Mouse (Mus musculus): ENCODE measurements at regions not wholly inside any gene's neighbourhood (a gene's known extent, or its start where the extent isn't known, plus 50 kb on each side); places are given as distances from the start of the nearest gene placed in this dataset.
A peak's percentile ranks its signal among the peaks of the same experiment; 100 is the strongest.

DNA sequence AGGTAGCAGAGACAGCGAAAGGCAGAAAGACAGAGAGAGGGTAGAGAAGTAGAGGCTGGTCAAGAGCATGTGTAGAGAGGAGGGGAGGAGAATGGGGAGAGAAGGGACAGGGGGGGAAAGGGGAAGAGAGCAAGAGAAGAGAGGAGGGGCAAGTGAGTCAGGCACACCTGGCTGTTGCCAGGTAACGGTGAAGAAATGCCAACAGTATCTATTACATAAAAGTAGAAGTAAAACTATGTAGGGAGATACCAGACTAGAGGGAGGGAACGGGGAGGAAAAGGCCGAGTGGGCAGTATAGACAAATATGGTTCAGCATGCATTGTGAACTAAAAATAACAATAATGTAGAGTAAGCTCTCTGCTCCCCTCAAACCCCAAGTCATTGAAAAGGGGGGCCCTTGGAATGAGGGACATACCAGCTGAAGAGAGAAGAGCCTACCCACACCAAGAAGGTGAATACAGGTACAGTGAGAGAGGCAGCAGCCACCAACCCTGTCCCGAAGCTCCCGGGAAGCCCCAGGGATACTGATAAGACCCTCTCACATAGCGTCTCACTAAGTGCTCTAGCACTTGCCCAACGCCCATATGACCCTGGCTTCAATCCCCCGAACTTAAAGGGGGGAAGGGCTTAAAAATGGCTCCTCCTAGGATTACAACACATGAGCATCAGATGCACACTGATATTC is 56.0 kb upstream of the Hs6st1 start:
- ATAC-seq = no peak
- TF ChIP-seq CTCF (IDR thresholded peaks at IDR 0.05; ENCODE audit: low read depth) = no peak

DNA sequence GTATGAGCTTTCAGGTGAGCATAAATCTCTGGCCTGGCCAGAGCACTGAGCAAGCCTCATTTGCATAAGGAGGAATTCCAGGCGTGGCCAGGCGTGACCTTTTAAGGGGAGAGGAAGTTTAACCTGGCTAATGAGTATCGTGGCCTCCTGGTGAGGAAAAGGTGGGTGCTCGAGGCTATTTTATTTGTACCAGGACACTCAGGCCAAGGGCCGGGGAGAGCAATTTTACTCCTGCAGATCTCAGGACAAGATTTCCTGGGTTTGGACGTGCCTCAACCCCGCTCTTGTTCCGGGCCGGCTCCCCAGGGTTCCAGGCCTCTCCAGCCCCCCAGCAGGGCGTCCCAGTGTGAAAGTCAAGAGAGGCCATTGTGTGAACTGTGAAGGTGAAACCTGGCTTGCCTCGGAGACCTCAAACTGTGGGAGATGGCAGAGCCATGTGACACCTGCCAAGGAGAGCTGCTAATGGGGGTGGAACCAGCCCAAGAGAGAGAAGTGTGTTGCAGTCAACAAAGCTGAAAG is 54.3 kb upstream of the Hs6st1 start:
- ATAC-seq = no peak
- H3K9me3 ChIP-seq (ENCODE audit: control insufficient read depth) = no peaks in the 10 kb centered on the region
- no peak overlapping the region for H3K4me2 ChIP-seq (replicated peaks; ENCODE audit: low read depth)
- H3K9ac ChIP-seq (ENCODE audit: low read depth, low read length) = no peak overlapping the region
- H3K27me3 ChIP-seq (replicated peaks; ENCODE audit: control insufficient read depth, insufficient read depth, low read length) = no peaks in the 10 kb centered on the region
- TF ChIP-seq CTCF (IDR thresholded peaks at IDR 0.05; ENCODE audit: low read depth) = no peak
- no peak overlapping the region for H3K4me3 ChIP-seq (ENCODE audit: low read depth, low read length)
- H3K36me3 ChIP-seq (ENCODE audit: control insufficient read depth, insufficient read depth) = no peaks in the 10 kb centered on the region
- no peak overlapping the region for H3K27ac ChIP-seq (ENCODE audit: low read depth, low read length)
- 35% methylated on average over 11 of the region's 11 CpGs for WGBS
- no peaks in the 10 kb centered on the region for H3K4me1 ChIP-seq (replicated peaks; ENCODE audit: control insufficient read depth, insufficient read depth, low read length)

More for the DNA sequence above, 56.0 kb upstream of the Hs6st1 start:
- H3K4me2 ChIP-seq (replicated peaks; ENCODE audit: low read depth) = no peak overlapping the region
- H3K27me3 ChIP-seq (replicated peaks; ENCODE audit: control insufficient read depth, insufficient read depth, low read length) = no peaks in the 10 kb centered on the region
- no peak overlapping the region for H3K4me3 ChIP-seq (ENCODE audit: low read depth, low read length)
- 50% methylated on average over 9 of the region's 9 CpGs for WGBS
- no peaks in the 10 kb centered on the region for H3K9me3 ChIP-seq (ENCODE audit: control insufficient read depth)
- no peaks in the 10 kb centered on the region for H3K36me3 ChIP-seq (ENCODE audit: control insufficient read depth, insufficient read depth)
- no peaks in the 10 kb centered on the region for H3K4me1 ChIP-seq (replicated peaks; ENCODE audit: control insufficient read depth, insufficient read depth, low read length)
- no peak overlapping the region for H3K9ac ChIP-seq (ENCODE audit: low read depth, low read length)
- no peak overlapping the region for H3K27ac ChIP-seq (ENCODE audit: low read depth, low read length)

DNA sequence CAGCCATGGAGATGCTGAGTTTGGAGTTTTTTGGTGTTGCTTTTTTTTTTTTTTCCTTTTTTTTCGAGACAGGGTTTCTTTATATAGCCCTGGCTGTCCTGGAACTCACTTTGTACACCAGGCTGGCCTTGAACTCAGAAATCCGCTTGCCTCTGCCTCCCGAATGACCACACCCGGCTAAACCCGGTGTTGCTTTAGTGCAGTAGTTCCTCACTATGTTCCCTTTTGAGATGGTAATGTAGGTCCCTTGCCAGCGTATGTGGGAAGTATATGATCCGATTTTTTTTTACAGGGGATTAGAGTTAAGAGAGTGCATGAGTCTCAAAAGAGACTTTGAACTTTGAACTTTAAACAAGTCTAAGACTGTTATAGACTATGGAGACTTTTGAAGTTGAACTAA is 53.8 kb upstream of the Hs6st1 start:
- 63% methylated on average over 7 of the region's 7 CpGs for WGBS
- H3K4me1 ChIP-seq (replicated peaks; ENCODE audit: control insufficient read depth, insufficient read depth, low read length) = no peaks in the 10 kb centered on the region
- H3K9ac ChIP-seq (ENCODE audit: low read depth, low read length) = no peak overlapping the region
- H3K27ac ChIP-seq (ENCODE audit: low read depth, low read length) = no peak overlapping the region
- no peak overlapping the region for H3K4me3 ChIP-seq (ENCODE audit: low read depth, low read length)
- ATAC-seq = 0 out of 2 replicates have a peak, but pooled peaks have one; percentile 36
- TF ChIP-seq CTCF (IDR thresholded peaks at IDR 0.05; ENCODE audit: low read depth) = no peak
- H3K9me3 ChIP-seq (ENCODE audit: control insufficient read depth) = no peaks in the 10 kb centered on the region
- H3K4me2 ChIP-seq (replicated peaks; ENCODE audit: low read depth) = no peak overlapping the region
- H3K36me3 ChIP-seq (ENCODE audit: control insufficient read depth, insufficient read depth) = no peaks in the 10 kb centered on the region
- no peaks in the 10 kb centered on the region for H3K27me3 ChIP-seq (replicated peaks; ENCODE audit: control insufficient read depth, insufficient read depth, low read length)

DNA sequence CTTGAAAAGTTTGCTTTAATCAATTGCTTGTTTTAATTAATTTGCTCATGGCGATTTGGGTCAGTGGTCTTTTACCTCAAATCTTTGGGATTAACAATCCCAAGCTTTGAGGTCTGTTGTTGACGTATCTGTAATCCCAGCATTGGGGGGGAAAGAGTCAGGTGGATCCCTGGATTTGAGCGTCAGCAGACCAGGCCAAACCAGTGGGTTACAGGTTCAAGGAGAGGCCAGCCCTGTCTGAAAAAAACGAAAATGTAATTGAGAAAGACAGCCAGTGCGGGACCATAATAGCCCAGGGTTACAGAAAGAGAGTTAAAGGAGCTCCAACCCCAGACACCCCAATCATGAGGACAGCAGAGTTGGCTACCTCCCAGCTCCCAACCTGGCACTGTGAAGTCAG is 53.0 kb upstream of the Hs6st1 start:
- WGBS = 89% methylated on average over 5 of the region's 5 CpGs

DNA sequence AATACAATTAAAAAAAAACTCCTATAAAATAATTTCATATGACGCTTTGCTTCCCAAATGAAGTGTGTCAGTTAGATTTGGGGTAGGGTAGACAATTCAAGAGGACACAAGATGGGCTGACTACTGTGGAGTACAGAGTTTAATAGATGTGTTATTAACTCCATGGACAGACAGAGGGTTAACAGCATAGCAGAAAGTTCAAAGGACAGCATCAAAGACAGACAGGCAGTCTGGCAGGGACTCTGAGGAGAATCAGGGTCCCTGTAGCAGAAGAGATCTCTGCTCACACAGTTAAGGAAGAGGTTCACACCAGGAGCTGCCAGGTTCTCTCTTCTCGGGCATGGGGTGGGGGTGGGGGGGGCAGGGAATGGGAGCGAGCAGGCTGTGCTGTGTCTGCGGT is 51.6 kb upstream of the Hs6st1 start:
- Histone ChIP-seq H3K9me3 (ENCODE audit: control insufficient read depth) (no peaks in the 10 kb centered on the region), H3K27me3 (replicated peaks; ENCODE audit: control insufficient read depth, insufficient read depth, low read length) (no peaks in the 10 kb centered on the region), H3K4me1 (replicated peaks; ENCODE audit: control insufficient read depth, insufficient read depth, low read length) (no peaks in the 10 kb centered on the region), H3K27ac (ENCODE audit: low read depth, low read length) (no peak overlapping the region), H3K4me2 (replicated peaks; ENCODE audit: low read depth) (0 out of 2 replicates have a peak overlapping the region, but pooled peaks have one; percentile 9), H3K36me3 (ENCODE audit: control insufficient read depth, insufficient read depth) (no peaks in the 10 kb centered on the region), H3K9ac (ENCODE audit: low read depth, low read length) (no peak overlapping the region), H3K4me3 (ENCODE audit: low read depth, low read length) (no peak overlapping the region)
- 45% methylated on average over 4 of the region's 4 CpGs for WGBS
- TF ChIP-seq CTCF (IDR thresholded peaks at IDR 0.05; ENCODE audit: low read depth) = no peak
- ATAC-seq = no peak

More for the DNA sequence above, 53.0 kb upstream of the Hs6st1 start:
- Histone ChIP-seq H3K36me3 (ENCODE audit: control insufficient read depth, insufficient read depth) (no peaks in the 10 kb centered on the region), H3K4me3 (ENCODE audit: low read depth, low read length) (no peak overlapping the region), H3K27ac (ENCODE audit: low read depth, low read length) (no peak overlapping the region), H3K27me3 (replicated peaks; ENCODE audit: control insufficient read depth, insufficient read depth, low read length) (no peaks in the 10 kb centered on the region), H3K4me2 (replicated peaks; ENCODE audit: low read depth) (no peak overlapping the region), H3K4me1 (replicated peaks; ENCODE audit: control insufficient read depth, insufficient read depth, low read length) (no peaks in the 10 kb centered on the region), H3K9me3 (ENCODE audit: control insufficient read depth) (no peaks in the 10 kb centered on the region), H3K9ac (ENCODE audit: low read depth, low read length) (no peak overlapping the region)
- no peak for ATAC-seq
- TF ChIP-seq CTCF (IDR thresholded peaks at IDR 0.05; ENCODE audit: low read depth) = no peak

DNA sequence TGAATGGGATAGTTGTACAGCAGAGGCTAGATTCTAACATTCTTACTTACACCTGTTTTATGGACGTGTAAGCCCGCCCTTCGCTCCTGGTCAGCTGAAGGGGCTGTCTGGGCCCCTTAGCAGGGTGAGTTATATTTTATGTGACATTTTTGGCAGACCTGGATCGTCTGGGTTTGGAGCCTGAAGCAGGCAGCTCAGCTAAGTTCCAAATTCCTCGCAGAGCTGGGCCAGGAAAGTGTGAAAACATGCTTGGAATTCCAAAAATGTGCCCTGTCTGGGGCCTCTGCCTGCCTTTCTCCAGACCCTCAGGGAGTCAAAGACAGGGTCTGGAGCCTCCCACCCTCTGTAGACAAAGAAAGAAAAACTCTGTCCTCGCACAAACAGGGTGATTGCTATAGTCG is 51.1 kb upstream of the Hs6st1 start:
- ATAC-seq = no peak
- Histone ChIP-seq H3K27ac (ENCODE audit: low read depth, low read length) (no peak overlapping the region), H3K36me3 (ENCODE audit: control insufficient read depth, insufficient read depth) (no peaks in the 10 kb centered on the region), H3K4me1 (replicated peaks; ENCODE audit: control insufficient read depth, insufficient read depth, low read length) (no peaks in the 10 kb centered on the region), H3K4me3 (ENCODE audit: low read depth, low read length) (no peak overlapping the region), H3K9me3 (ENCODE audit: control insufficient read depth) (no peaks in the 10 kb centered on the region), H3K9ac (ENCODE audit: low read depth, low read length) (no peak overlapping the region), H3K4me2 (replicated peaks; ENCODE audit: low read depth) (0 out of 2 replicates have a peak overlapping the region, but pooled peaks have one; percentile 9), H3K27me3 (replicated peaks; ENCODE audit: control insufficient read depth, insufficient read depth, low read length) (no peaks in the 10 kb centered on the region)
- 12% methylated on average over 7 of the region's 7 CpGs for WGBS
- TF ChIP-seq CTCF (IDR thresholded peaks at IDR 0.05; ENCODE audit: low read depth) = no peak

Data from intestine, postnatal 0 days (tissue).